Mouse (Mus musculus) hindbrain, postnatal 0 days (tissue): ENCODE measurements at regions not wholly inside any gene's neighbourhood (a gene's known extent, or its start where the extent isn't known, plus 50 kb on each side); places are given as distances from the start of the nearest gene placed in this dataset.

Source experiments
- ATAC-seq: fragments of 200-750 bp; cut with Nextera tagmentation; 2 replicates; pipeline ENCODE4 v1.8.0; 2017; ENCODE audit warnings: mild to moderate bottlenecking, moderate TSS enrichment, moderate library complexity
- DNase-seq: peaks from one replicate; pipeline ENCODE4 v3.0.0-alpha.2; 2015; ENCODE audit warnings: low spot score
- H3K27ac ChIP-seq: fragments of 300-500 bp; sonication (generic); 2 replicates; pipeline ENCODE4 v1.5.1; 2014; ENCODE audit warnings: mild to moderate bottlenecking
- H3K27me3 ChIP-seq: fragments of 300-500 bp; sonication (generic); 2 replicates; pipeline ENCODE4 v1.6.1; 2014; ENCODE audit warnings: low read length, mixed read lengths; ENCODE audit not compliant: insufficient read depth
- H3K36me3 ChIP-seq: fragments of 300-500 bp; sonication (generic); 2 replicates; pipeline ENCODE4 v1.6.1; 2014; ENCODE audit warnings: low read length, mixed read lengths; ENCODE audit not compliant: insufficient read depth
- H3K4me1 ChIP-seq: fragments of 300-500 bp; sonication (generic); 2 replicates; pipeline ENCODE4 v1.6.1; 2014; ENCODE audit warnings: antibody characterized with exemption, low read length, mixed read lengths; ENCODE audit not compliant: insufficient read depth
- H3K4me2 ChIP-seq: fragments of 300-500 bp; sonication (generic); 2 replicates; pipeline ENCODE4 v1.6.1; 2014; ENCODE audit warnings: low read depth, mild to moderate bottlenecking, low read length, moderate library complexity, mixed read lengths
- H3K4me3 ChIP-seq: fragments of 300-500 bp; sonication (generic); 2 replicates; pipeline ENCODE4 v1.5.1; 2014; ENCODE audit warnings: low read length
- H3K9ac ChIP-seq: fragments of 300-500 bp; sonication (generic); replicated peaks from 2 replicates; pipeline ENCODE4 v1.6.1; 2014; ENCODE audit warnings: mild to moderate bottlenecking, low read length, moderate library complexity, mixed read lengths
- H3K9me3 ChIP-seq: fragments of 300-500 bp; sonication (generic); 2 replicates; pipeline ENCODE4 v1.6.1; 2016; ENCODE audit warnings: low read length, mixed read lengths
- CTCF ChIP-seq: IDR thresholded peaks from 2 replicates; pipeline ENCODE4 v1.5.1; 2016; ENCODE audit warnings: antibody characterized with exemption, control low read depth, low read depth
- WGBS: fragments of 180-500 bp; shearing (Covaris S2); extraction: QIAGEN DNeasy Blood & Tissue Kit; methylation state at CpG from one replicate; pipeline ENCODE4 v1.1.7; 2014; 5-methylcytosine and 5-hydroxymethylcytosine counted together

GRCm38 (mm10) chr1:51697265-51698192 lies 218.3 kb downstream of the Myo1b start:
- 10% methylated on average over 19 of the region's 19 CpGs for WGBS

GRCm38 (mm10) chr1:51696471-51696870 lies 218.2 kb upstream of the Nabp1 start:
- no peaks in the 10 kb centered on the region for H3K27me3 ChIP-seq
- ATAC-seq (no peak), DNase-seq (no peak)
- no peak overlapping the region for H3K4me2 ChIP-seq
- no peak overlapping the region for H3K9ac ChIP-seq
- H3K36me3 ChIP-seq: no peaks in the 10 kb centered on the region
- H3K4me3 ChIP-seq: no peak overlapping the region
- H3K9me3 ChIP-seq: no peaks in the 10 kb centered on the region
- H3K27ac ChIP-seq: no peak overlapping the region
- 68% methylated on average over 2 of the region's 2 CpGs for WGBS
- no peak for TF ChIP-seq CTCF
- peaks cover 5% of the 10 kb centered on the region; the same call in 1 of the 2 replicates for H3K4me1 ChIP-seq

More at GRCm38 (mm10) chr1:51697265-51698192, 218.3 kb downstream of the Myo1b start:
- DNase-seq (peak; percentile 48), ATAC-seq (peak; percentile 82)
- Histone ChIP-seq H3K36me3 (no peaks in the 10 kb centered on the region), H3K4me3 (0 out of 2 replicates have a peak overlapping the region, but pooled peaks have one; percentile 6), H3K9ac (peak overlapping the region; percentile 40), H3K27me3 (no peaks in the 10 kb centered on the region), H3K27ac (peak overlapping the region; percentile 62), H3K9me3 (no peaks in the 10 kb centered on the region), H3K4me1 (peaks cover 5% of the 10 kb centered on the region; the same call in 1 of the 2 replicates), H3K4me2 (peak overlapping the region; percentile 48)
- no peak for TF ChIP-seq CTCF

- DNase-seq (no peak), ATAC-seq (no peak)
- TF ChIP-seq CTCF: no peak
- Histone ChIP-seq H3K4me3 (no peak overlapping the region), H3K27me3 (no peaks in the 10 kb centered on the region), H3K4me2 (no peak overlapping the region), H3K4me1 (no peaks in the 10 kb centered on the region), H3K36me3 (no peaks in the 10 kb centered on the region), H3K9me3 (no peaks in the 10 kb centered on the region), H3K9ac (no peak overlapping the region), H3K27ac (no peak overlapping the region)
- 90% methylated on average over 10 of the region's 10 CpGs for WGBS
Measured at GRCm38 (mm10) chr1:51690878-51691277, 212.7 kb upstream of the Nabp1 start.

GRCm38 (mm10) chr1:51689461-51690223 lies 211.4 kb upstream of the Nabp1 start:
- no peak overlapping the region for H3K4me3 ChIP-seq
- H3K9me3 ChIP-seq: no peaks in the 10 kb centered on the region
- no peak for DNase-seq
- peak; percentile 36 for TF ChIP-seq CTCF
- no peaks in the 10 kb centered on the region for H3K27me3 ChIP-seq
- H3K27ac ChIP-seq: no peak overlapping the region
- H3K36me3 ChIP-seq: no peaks in the 10 kb centered on the region
- no peak for ATAC-seq
- H3K4me1 ChIP-seq: no peaks in the 10 kb centered on the region
- H3K4me2 ChIP-seq: no peak overlapping the region
- no peak overlapping the region for H3K9ac ChIP-seq
- WGBS: 72% methylated on average over 9 of the region's 9 CpGs

GRCm38 (mm10) chr1:51688946-51689345 lies 210.7 kb upstream of the Nabp1 start:
- WGBS: 80% methylated on average over 5 of the region's 5 CpGs
- H3K4me2 ChIP-seq: no peak overlapping the region

GRCm38 (mm10) chr1:51688224-51688545 lies 210.0 kb upstream of the Nabp1 start:
- Histone ChIP-seq H3K9me3 (no peaks in the 10 kb centered on the region), H3K36me3 (no peaks in the 10 kb centered on the region), H3K4me2 (no peak overlapping the region), H3K27ac (peak overlapping the region; percentile 57), H3K27me3 (no peaks in the 10 kb centered on the region), H3K9ac (no peak overlapping the region), H3K4me3 (no peak overlapping the region), H3K4me1 (no peaks in the 10 kb centered on the region)
- ATAC-seq: peak; percentile 48; the same call in 1 of the 2 replicates
- no peak for DNase-seq
- no peak for TF ChIP-seq CTCF
- 15% methylated on average over 1 of the region's 1 CpGs for WGBS

More at GRCm38 (mm10) chr1:51688946-51689345, 210.7 kb upstream of the Nabp1 start:
- Histone ChIP-seq H3K27ac (no peak overlapping the region), H3K4me3 (no peak overlapping the region), H3K36me3 (no peaks in the 10 kb centered on the region), H3K27me3 (no peaks in the 10 kb centered on the region), H3K4me1 (no peaks in the 10 kb centered on the region), H3K9ac (no peak overlapping the region), H3K9me3 (no peaks in the 10 kb centered on the region)
- DNase-seq (no peak), ATAC-seq (no peak)
- no peak for TF ChIP-seq CTCF
